Mouse (Mus musculus) bone marrow macrophage, adult 2 months (primary cell): Measurements from ENCODE around the gene Zfp14.

Source experiments
- CTCF ChIP-seq: IDR thresholded peaks from 2 replicates; pipeline ENCODE4 v1.5.1; 2012; ENCODE audit warnings: low read depth, mild to moderate bottlenecking, low read length, moderate library complexity
- POLR2A ChIP-seq: IDR thresholded peaks from 2 replicates; pipeline ENCODE4 v1.6.1; 2012; ENCODE audit warnings: mild to moderate bottlenecking, low read depth, low read length, borderline replicate concordance

DNA sequence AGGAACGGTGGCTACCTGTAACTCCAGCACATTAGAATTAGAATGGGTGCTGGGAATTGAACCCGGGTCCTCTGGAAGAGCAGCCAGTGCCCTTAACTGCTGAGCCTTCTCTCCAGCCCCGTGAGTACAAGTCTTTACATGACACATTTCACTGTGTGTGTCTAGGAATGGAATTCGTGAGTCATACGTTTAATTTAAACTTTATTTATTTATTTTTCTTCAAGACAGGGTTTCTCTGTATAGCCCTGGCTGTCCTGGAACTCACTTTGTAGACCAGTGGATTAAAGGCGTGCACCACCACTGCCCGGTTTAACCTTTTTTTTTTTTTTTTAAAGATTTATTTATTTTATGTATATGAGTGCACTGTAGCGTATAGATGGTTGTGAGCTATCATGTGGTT, 56.0 kb downstream of the Zfp14 start:
- TF ChIP-seq POLR2A (no peak), CTCF (no peak)
